Mouse (Mus musculus) Muller cell, postnatal 12 days (primary cell): Measurements from ENCODE around the gene Npnt.
A peak's percentile ranks its signal among the peaks of the same experiment; 100 is the strongest.

Source experiments
- DNase-seq: peaks from one replicate; pipeline ENCODE4 v3.0.0-alpha.2; 2015; ENCODE audit errors: inconsistent ontology term

The Npnt gene

GRCm38 (mm10) chr3:132939006-132939405 lies 11.1 kb downstream of the Npnt start:
- DNase-seq = no peak

GRCm38 (mm10) chr3:132934649-132935048 lies 15.4 kb downstream of the Npnt start:
- DNase-seq = peak; percentile 71

GRCm38 (mm10) chr3:132931526-132931925 lies 18.6 kb downstream of the Npnt start:
- DNase-seq = no peak

- no peak for DNase-seq
These were observed 20.2 kb downstream of the Npnt start for GRCm38 (mm10) chr3:132929866-132930265.

- DNase-seq = no peak
These were observed 21.9 kb downstream of the Npnt start for GRCm38 (mm10) chr3:132928186-132928585.

- no peak for DNase-seq
These were observed 30.3 kb downstream of the Npnt start for GRCm38 (mm10) chr3:132919798-132920197.

- DNase-seq = no peak
These were observed 30.9 kb downstream of the Npnt start for GRCm38 (mm10) chr3:132919240-132919639.

- no peak for DNase-seq
These were observed 32.6 kb downstream of the Npnt start for GRCm38 (mm10) chr3:132917356-132918090.

GRCm38 (mm10) chr3:132915661-132916060 lies 34.4 kb downstream of the Npnt start:
- DNase-seq = no peak

- DNase-seq = no peak
These were observed 37.7 kb downstream of the Npnt start for GRCm38 (mm10) chr3:132912420-132912819.

GRCm38 (mm10) chr3:132911716-132912115 lies 38.4 kb downstream of the Npnt start:
- DNase-seq = no peak

- no peak for DNase-seq
These were observed 39.4 kb downstream of the Npnt start for GRCm38 (mm10) chr3:132910727-132911126.

GRCm38 (mm10) chr3:132909736-132910135 lies 40.4 kb downstream of the Npnt start:
- DNase-seq = peak; percentile 10

- DNase-seq = no peak
These were observed 42.4 kb downstream of the Npnt start for GRCm38 (mm10) chr3:132907506-132908203.

- DNase-seq = no peak
These were observed 44.7 kb downstream of the Npnt start for GRCm38 (mm10) chr3:132905224-132905930.

- no peak for DNase-seq
These were observed 46.7 kb downstream of the Npnt start for GRCm38 (mm10) chr3:132903386-132903785.

GRCm38 (mm10) chr3:132902921-132903320 lies 47.2 kb downstream of the Npnt start:
- no peak for DNase-seq

GRCm38 (mm10) chr3:132902206-132902605 lies 47.9 kb downstream of the Npnt start:
- DNase-seq = no peak

- DNase-seq = no peak
These were observed 52.2 kb downstream of the Npnt start for GRCm38 (mm10) chr3:132897891-132898290.

GRCm38 (mm10) chr3:132897390-132897789 lies 52.7 kb downstream of the Npnt start:
- DNase-seq = no peak

GRCm38 (mm10) chr3:132894086-132894485 lies 56.0 kb downstream of the Npnt start:
- DNase-seq = no peak

- DNase-seq = no peak
These were observed 56.4 kb downstream of the Npnt start for GRCm38 (mm10) chr3:132893676-132894075.

- no peak for DNase-seq
These were observed 57.0 kb downstream of the Npnt start for GRCm38 (mm10) chr3:132893044-132893443.
